Mouse (Mus musculus) forebrain, embryonic 11.5 days (tissue): Measurements from ENCODE around the gene Hsd17b14. TPM values are rescaled to one million over a fixed set of nuclear protein-coding genes. Genes with fewer than 3 reads are reported as not detected.
A peak's percentile ranks its signal among the peaks of the same experiment; 100 is the strongest.

Source experiments
- ATAC-seq: fragments of 200-750 bp; cut with Nextera tagmentation; replicated peaks from 2 replicates; pipeline ENCODE4 v1.8.0; 2017; ENCODE audit warnings: moderate TSS enrichment; ENCODE audit not compliant: low FRiP score
- DNase-seq: peaks from one replicate; pipeline ENCODE4 v3.0.0-alpha.2; 2017; ENCODE audit warnings: low spot score
- H3K27ac ChIP-seq: fragments of 300-500 bp; sonication (generic); 2 replicates; pipeline ENCODE4 v1.5.1; 2014; ENCODE audit warnings: low read depth, low read length
- H3K27me3 ChIP-seq: fragments of 300-500 bp; sonication (generic); 2 replicates; pipeline ENCODE4 v1.6.1; 2014; ENCODE audit warnings: mild to moderate bottlenecking, low read length, mixed read lengths; ENCODE audit not compliant: control insufficient read depth, insufficient read depth
- H3K36me3 ChIP-seq: fragments of 300-500 bp; sonication (generic); 2 replicates; pipeline ENCODE4 v1.6.1; 2014; ENCODE audit warnings: mild to moderate bottlenecking, low read length, moderate library complexity, mixed read lengths; ENCODE audit not compliant: control insufficient read depth, insufficient read depth
- H3K4me1 ChIP-seq: fragments of 300-500 bp; sonication (generic); replicated peaks from 2 replicates; pipeline ENCODE4 v1.6.1; 2014; ENCODE audit warnings: low read length, mixed read lengths; ENCODE audit not compliant: control insufficient read depth, insufficient read depth
- H3K4me2 ChIP-seq: fragments of 300-500 bp; sonication (generic); 2 replicates; pipeline ENCODE4 v1.6.1; 2014; ENCODE audit warnings: low read depth, mild to moderate bottlenecking, low read length, moderate library complexity, mixed read lengths; ENCODE audit not compliant: severe bottlenecking
- H3K4me3 ChIP-seq: fragments of 300-500 bp; sonication (generic); 2 replicates; pipeline ENCODE4 v1.5.1; 2014; ENCODE audit warnings: low read depth, low read length
- H3K9ac ChIP-seq: fragments of 300-500 bp; sonication (generic); 2 replicates; pipeline ENCODE4 v1.6.1; 2014; ENCODE audit warnings: low read length
- H3K9me3 ChIP-seq: fragments of 300-500 bp; sonication (generic); 2 replicates; pipeline ENCODE4 v1.6.1; 2016; ENCODE audit warnings: low read length, mixed read lengths; ENCODE audit not compliant: control insufficient read depth
- WGBS: fragments of 180-500 bp; shearing (Covaris S2); extraction: QIAGEN DNeasy Blood & Tissue Kit; methylation state at CpG from one replicate; pipeline ENCODE4 v1.1.7; 2014; 5-methylcytosine and 5-hydroxymethylcytosine counted together
- polyA plus RNA-seq: library from polyadenylated mRNA; unstranded; fragments of >200 nt; fragmentation: Nextera tagmentation; extraction: Ambion mirVana; gene quantifications from 2 replicates; pipeline ENCODE4 v1.2.1, GENCODE M21; 2014

Hsd17b14 gene
- polyA plus RNA-seq, 1 experiment from 2014 or later = 1.2 TPM

GRCm38 (mm10) chr7:45585923-45586322 is 31.2 kb downstream of the Hsd17b14 start:
- Histone ChIP-seq H3K4me1 (no peaks in the 10 kb centered on the region), H3K27ac (no peak overlapping the region), H3K4me2 (no peak overlapping the region), H3K4me3 (no peak overlapping the region), H3K9me3 (no peaks in the 10 kb centered on the region), H3K9ac (no peak overlapping the region), H3K36me3 (no peaks in the 10 kb centered on the region), H3K27me3 (no peaks in the 10 kb centered on the region)
- DNase-seq (no peak), ATAC-seq (no peak)
- WGBS = 91% methylated on average over 6 of the region's 6 CpGs

- H3K36me3 ChIP-seq = no peaks in the 10 kb centered on the region
- H3K27me3 ChIP-seq = no peaks in the 10 kb centered on the region
- H3K9me3 ChIP-seq = no peaks in the 10 kb centered on the region
- no peaks in the 10 kb centered on the region for H3K4me1 ChIP-seq
- H3K27ac ChIP-seq = no peak overlapping the region
- no peak overlapping the region for H3K4me2 ChIP-seq
- WGBS = 91% methylated on average over 23 of the region's 23 CpGs
- no peak overlapping the region for H3K9ac ChIP-seq
- H3K4me3 ChIP-seq = no peak overlapping the region
- DNase-seq (no peak), ATAC-seq (no peak)
These were observed 33.2 kb downstream of the Hsd17b14 start for GRCm38 (mm10) chr7:45587631-45588592.

GRCm38 (mm10) chr7:45589173-45589572 is 34.5 kb downstream of the Hsd17b14 start:
- Histone ChIP-seq H3K9ac (no peak overlapping the region), H3K27me3 (no peaks in the 10 kb centered on the region), H3K4me3 (peak overlapping the region; percentile 9; the same call in 1 of the 2 replicates), H3K4me1 (no peaks in the 10 kb centered on the region), H3K36me3 (no peaks in the 10 kb centered on the region), H3K9me3 (no peaks in the 10 kb centered on the region), H3K4me2 (peak overlapping the region; percentile 32; the same call in 1 of the 2 replicates), H3K27ac (no peak overlapping the region)
- WGBS = 7% methylated on average over 19 of the region's 19 CpGs
- DNase-seq = peak; percentile 93
- peak; percentile 97 for ATAC-seq

- no peaks in the 10 kb centered on the region for H3K9me3 ChIP-seq
- WGBS = 89% methylated on average over 5 of the region's 5 CpGs
- H3K4me3 ChIP-seq = no peak overlapping the region
- no peaks in the 10 kb centered on the region for H3K27me3 ChIP-seq
- no peak overlapping the region for H3K4me2 ChIP-seq
- no peak for ATAC-seq
- H3K4me1 ChIP-seq = no peaks in the 10 kb centered on the region
- H3K36me3 ChIP-seq = no peaks in the 10 kb centered on the region
- H3K27ac ChIP-seq = no peak overlapping the region
- DNase-seq = no peak
- H3K9ac ChIP-seq = no peak overlapping the region
These were observed 35.2 kb downstream of the Hsd17b14 start for GRCm38 (mm10) chr7:45589898-45590297.

GRCm38 (mm10) chr7:45590874-45591273 is 36.2 kb downstream of the Hsd17b14 start:
- Histone ChIP-seq H3K4me2 (no peak overlapping the region), H3K36me3 (no peaks in the 10 kb centered on the region), H3K9me3 (no peaks in the 10 kb centered on the region), H3K27me3 (no peaks in the 10 kb centered on the region), H3K9ac (no peak overlapping the region), H3K4me3 (no peak overlapping the region), H3K4me1 (no peaks in the 10 kb centered on the region), H3K27ac (no peak overlapping the region)
- no peak for DNase-seq
- WGBS = 64% methylated on average over 3 of the region's 3 CpGs
- ATAC-seq = no peak

GRCm38 (mm10) chr7:45591880-45592279 is 37.2 kb downstream of the Hsd17b14 start:
- no peaks in the 10 kb centered on the region for H3K27me3 ChIP-seq

GRCm38 (mm10) chr7:45593118-45593815 is 38.6 kb downstream of the Hsd17b14 start:
- 25% methylated on average over 10 of the region's 10 CpGs for WGBS

More at GRCm38 (mm10) chr7:45591880-45592279, 37.2 kb downstream of the Hsd17b14 start:
- DNase-seq (no peak), ATAC-seq (no peak)
- H3K4me1 ChIP-seq = no peaks in the 10 kb centered on the region
- H3K4me3 ChIP-seq = no peak overlapping the region
- no peaks in the 10 kb centered on the region for H3K9me3 ChIP-seq
- 84% methylated on average over 7 of the region's 7 CpGs for WGBS
- H3K27ac ChIP-seq = no peak overlapping the region
- no peaks in the 10 kb centered on the region for H3K36me3 ChIP-seq
- H3K4me2 ChIP-seq = no peak overlapping the region
- no peak overlapping the region for H3K9ac ChIP-seq

GRCm38 (mm10) chr7:45595176-45595575 is 40.5 kb downstream of the Hsd17b14 start:
- no peaks in the 10 kb centered on the region for H3K36me3 ChIP-seq
- H3K27me3 ChIP-seq = no peaks in the 10 kb centered on the region
- H3K4me1 ChIP-seq = no peaks in the 10 kb centered on the region
- H3K9me3 ChIP-seq = no peaks in the 10 kb centered on the region
- H3K27ac ChIP-seq = no peak overlapping the region
- ATAC-seq = no peak
- WGBS = 82% methylated on average over 4 of the region's 4 CpGs
- DNase-seq = no peak
- H3K4me2 ChIP-seq = no peak overlapping the region
- H3K9ac ChIP-seq = no peak overlapping the region
- no peak overlapping the region for H3K4me3 ChIP-seq

More at GRCm38 (mm10) chr7:45593118-45593815, 38.6 kb downstream of the Hsd17b14 start:
- no peak overlapping the region for H3K4me2 ChIP-seq
- H3K27ac ChIP-seq = no peak overlapping the region
- H3K9me3 ChIP-seq = no peaks in the 10 kb centered on the region
- no peak overlapping the region for H3K4me3 ChIP-seq
- no peak overlapping the region for H3K9ac ChIP-seq
- DNase-seq (peak; percentile 86), ATAC-seq (no peak)
- no peaks in the 10 kb centered on the region for H3K4me1 ChIP-seq
- H3K36me3 ChIP-seq = no peaks in the 10 kb centered on the region
- H3K27me3 ChIP-seq = no peaks in the 10 kb centered on the region
